Mouse (Mus musculus): ENCODE measurements around the gene Sytl3. TPM values are rescaled to one million over a fixed set of nuclear protein-coding genes. Genes with fewer than 3 reads are reported as not detected.

The Sytl3 gene
- polyA plus RNA-seq, 1 experiment from 2014 or later = 0.21 TPM

- Histone ChIP-seq H3K4me3 (ENCODE audit: low read depth, low read length) (no peak overlapping the region), H3K9ac (replicated peaks) (no peak overlapping the region), H3K4me1 (ENCODE audit: insufficient read depth) (peaks cover 35% of the 10 kb centered on the region), H3K4me2 (ENCODE audit: low read depth, low read length) (no peak overlapping the region), H3K36me3 (replicated peaks; ENCODE audit: insufficient read depth, low read length) (peaks cover 63% of the 10 kb centered on the region), H3K27ac (ENCODE audit: low read depth) (peak overlapping the region; percentile 60), H3K9me3 (ENCODE audit: low read length) (no peaks in the 10 kb centered on the region), H3K27me3 (ENCODE audit: insufficient read depth, low read length) (no peaks in the 10 kb centered on the region)
- 56% methylated on average over 11 of the region's 11 CpGs for WGBS (ENCODE audit: insufficient replicate concordance)
- no peak for ATAC-seq
- TF ChIP-seq CTCF (IDR thresholded peaks at IDR 0.05; ENCODE audit: low read depth) = no peak
- no peak for TF ChIP-seq EP300 (IDR thresholded peaks at IDR 0.05; ENCODE audit: low read depth)
- DNase-seq = no peak
Observed at GRCm38 (mm10) chr17:6743039-6743575, 84.2 kb downstream of the Sytl3 start.

- ATAC-seq (no peak), DNase-seq (no peak)
- TF ChIP-seq EP300 (IDR thresholded peaks at IDR 0.05; ENCODE audit: low read depth) (no peak), CTCF (IDR thresholded peaks at IDR 0.05; ENCODE audit: low read depth) (no peak)
- H3K36me3 ChIP-seq (replicated peaks; ENCODE audit: insufficient read depth, low read length) = peaks cover 57% of the 10 kb centered on the region
- 0 out of 2 replicates have a peak overlapping the region, but pooled peaks have one; percentile 9 for H3K4me2 ChIP-seq (ENCODE audit: low read depth, low read length)
- no peaks in the 10 kb centered on the region for H3K9me3 ChIP-seq (ENCODE audit: low read length)
- H3K9ac ChIP-seq (replicated peaks) = no peak overlapping the region
- peaks cover 35% of the 10 kb centered on the region for H3K4me1 ChIP-seq (ENCODE audit: insufficient read depth)
- no peak overlapping the region for H3K4me3 ChIP-seq (ENCODE audit: low read depth, low read length)
- peak overlapping the region; percentile 60 for H3K27ac ChIP-seq (ENCODE audit: low read depth)
- H3K27me3 ChIP-seq (ENCODE audit: insufficient read depth, low read length) = no peaks in the 10 kb centered on the region
- 41% methylated on average over 11 of the region's 11 CpGs for WGBS (ENCODE audit: insufficient replicate concordance)
Observed at GRCm38 (mm10) chr17:6743787-6744239, 84.9 kb downstream of the Sytl3 start.

GRCm38 (mm10) chr17:6744366-6744765 lies 85.5 kb downstream of the Sytl3 start:
- H3K9me3 ChIP-seq (ENCODE audit: low read length) = no peaks in the 10 kb centered on the region
- ATAC-seq (no peak), DNase-seq (no peak)
- no peak overlapping the region for H3K4me3 ChIP-seq (ENCODE audit: low read depth, low read length)
- H3K4me1 ChIP-seq (ENCODE audit: insufficient read depth) = peaks cover 35% of the 10 kb centered on the region
- TF ChIP-seq CTCF (IDR thresholded peaks at IDR 0.05; ENCODE audit: low read depth) (no peak), EP300 (IDR thresholded peaks at IDR 0.05; ENCODE audit: low read depth) (no peak)
- 0 out of 2 replicates have a peak overlapping the region, but pooled peaks have one; percentile 9 for H3K4me2 ChIP-seq (ENCODE audit: low read depth, low read length)
- peak overlapping the region; percentile 60 for H3K27ac ChIP-seq (ENCODE audit: low read depth)
- 58% methylated on average over 9 of the region's 9 CpGs for WGBS (ENCODE audit: insufficient replicate concordance)
- no peak overlapping the region for H3K9ac ChIP-seq (replicated peaks)
- peaks cover 54% of the 10 kb centered on the region for H3K36me3 ChIP-seq (replicated peaks; ENCODE audit: insufficient read depth, low read length)
- H3K27me3 ChIP-seq (ENCODE audit: insufficient read depth, low read length) = no peaks in the 10 kb centered on the region

GRCm38 (mm10) chr17:6744871-6745270 lies 86.0 kb downstream of the Sytl3 start:
- Histone ChIP-seq H3K4me1 (ENCODE audit: insufficient read depth) (peaks cover 35% of the 10 kb centered on the region), H3K27ac (ENCODE audit: low read depth) (no peak overlapping the region), H3K36me3 (replicated peaks; ENCODE audit: insufficient read depth, low read length) (peaks cover 52% of the 10 kb centered on the region), H3K4me2 (ENCODE audit: low read depth, low read length) (no peak overlapping the region), H3K27me3 (ENCODE audit: insufficient read depth, low read length) (no peaks in the 10 kb centered on the region), H3K9me3 (ENCODE audit: low read length) (no peaks in the 10 kb centered on the region), H3K4me3 (ENCODE audit: low read depth, low read length) (no peak overlapping the region), H3K9ac (replicated peaks) (no peak overlapping the region)
- 90% methylated on average over 14 of the region's 14 CpGs for WGBS (ENCODE audit: insufficient replicate concordance)
- DNase-seq = no peak
- no peak for TF ChIP-seq CTCF (IDR thresholded peaks at IDR 0.05; ENCODE audit: low read depth)
- no peak for TF ChIP-seq EP300 (IDR thresholded peaks at IDR 0.05; ENCODE audit: low read depth)
- ATAC-seq = no peak

GRCm38 (mm10) chr17:6745503-6745902 lies 86.6 kb downstream of the Sytl3 start:
- H3K4me2 ChIP-seq (ENCODE audit: low read depth, low read length) = no peak overlapping the region
- H3K9me3 ChIP-seq (ENCODE audit: low read length) = no peaks in the 10 kb centered on the region
- 84% methylated on average over 5 of the region's 5 CpGs for WGBS (ENCODE audit: insufficient replicate concordance)
- H3K36me3 ChIP-seq (replicated peaks; ENCODE audit: insufficient read depth, low read length) = peaks cover 50% of the 10 kb centered on the region
- H3K27ac ChIP-seq (ENCODE audit: low read depth) = peak overlapping the region; percentile 71
- no peak overlapping the region for H3K9ac ChIP-seq (replicated peaks)
- DNase-seq (no peak), ATAC-seq (no peak)
- no peak overlapping the region for H3K4me3 ChIP-seq (ENCODE audit: low read depth, low read length)
- TF ChIP-seq EP300 (IDR thresholded peaks at IDR 0.05; ENCODE audit: low read depth) (no peak), CTCF (IDR thresholded peaks at IDR 0.05; ENCODE audit: low read depth) (no peak)
- H3K27me3 ChIP-seq (ENCODE audit: insufficient read depth, low read length) = no peaks in the 10 kb centered on the region
- H3K4me1 ChIP-seq (ENCODE audit: insufficient read depth) = peaks cover 35% of the 10 kb centered on the region

GRCm38 (mm10) chr17:6745975-6746374 lies 87.1 kb downstream of the Sytl3 start:
- 69% methylated on average over 9 of the region's 9 CpGs for WGBS (ENCODE audit: insufficient replicate concordance)
- peak; percentile 32 for ATAC-seq

More at GRCm38 (mm10) chr17:6745975-6746374, 87.1 kb downstream of the Sytl3 start:
- Histone ChIP-seq H3K4me2 (ENCODE audit: low read depth, low read length) (no peak overlapping the region), H3K9me3 (ENCODE audit: low read length) (no peaks in the 10 kb centered on the region), H3K27me3 (ENCODE audit: insufficient read depth, low read length) (no peaks in the 10 kb centered on the region), H3K4me1 (ENCODE audit: insufficient read depth) (peaks cover 35% of the 10 kb centered on the region), H3K36me3 (replicated peaks; ENCODE audit: insufficient read depth, low read length) (peaks cover 50% of the 10 kb centered on the region), H3K9ac (replicated peaks) (no peak overlapping the region), H3K4me3 (ENCODE audit: low read depth, low read length) (no peak overlapping the region), H3K27ac (ENCODE audit: low read depth) (peak overlapping the region; percentile 71)
- TF ChIP-seq CTCF (IDR thresholded peaks at IDR 0.05; ENCODE audit: low read depth) = 0 out of 2 replicates have a peak, but pooled peaks have one; percentile 2
- TF ChIP-seq EP300 (IDR thresholded peaks at IDR 0.05; ENCODE audit: low read depth) = no peak; the same call in 1 of the 2 replicates
- no peak for DNase-seq
